Mouse (Mus musculus) frontal cortex, postnatal 36 days (tissue): Measurements from ENCODE around the gene Gldc.
"Not testable (repeated sequence)": the region's sequence is repeated elsewhere in the genome, so short reads cannot be mapped to it uniquely, and the experiment has no call there.

Source experiments
- DNase-seq, 2 experiments: peaks; one replicate each; pipeline ENCODE4 v3.0.0; 2022; ENCODE audit warnings: low spot score in 2 of 2

Gldc gene

GRCm38 (mm10) chr19:30174919-30175571 lies at the start of gene Gldc:
Gene Gldc (minus strand): TSS chr19:30175429.
- peak; percentile 63 to 67 for DNase-seq

- DNase-seq: not testable (repeated sequence)
These were observed 47.4 kb upstream of the Gldc start for GRCm38 (mm10) chr19:30222593-30222992.

- DNase-seq: peak; percentile 61 to 69
These were observed 42.1 kb upstream of the Gldc start for GRCm38 (mm10) chr19:30217335-30217734.

GRCm38 (mm10) chr19:30216186-30216585 lies 41.0 kb upstream of the Gldc start:
- DNase-seq: no peak

GRCm38 (mm10) chr19:30215736-30216135 lies 40.5 kb upstream of the Gldc start:
- DNase-seq: not testable (repeated sequence)

GRCm38 (mm10) chr19:30214026-30214425 lies 38.8 kb upstream of the Gldc start:
- DNase-seq: no peak

GRCm38 (mm10) chr19:30209006-30209405 lies 33.8 kb upstream of the Gldc start:
- DNase-seq: not testable (repeated sequence)

GRCm38 (mm10) chr19:30206981-30207380 lies 31.8 kb upstream of the Gldc start:
- DNase-seq: no peak

GRCm38 (mm10) chr19:30205874-30206273 lies 30.6 kb upstream of the Gldc start:
- DNase-seq: no peak

GRCm38 (mm10) chr19:30205159-30205816 lies 30.1 kb upstream of the Gldc start:
- DNase-seq: peak; percentile 24 to 34

GRCm38 (mm10) chr19:30202177-30202576 lies 26.9 kb upstream of the Gldc start:
- DNase-seq: no peak

- DNase-seq: no peak
These were observed 19.8 kb upstream of the Gldc start for GRCm38 (mm10) chr19:30194999-30195398.

GRCm38 (mm10) chr19:30187232-30187631 lies 12.0 kb upstream of the Gldc start:
- DNase-seq: no peak

- DNase-seq: no peak
These were observed 10.3 kb upstream of the Gldc start for GRCm38 (mm10) chr19:30185536-30185935.

- no peak for DNase-seq
These were observed 4.8 kb upstream of the Gldc start for GRCm38 (mm10) chr19:30179979-30180378.

- DNase-seq: no peak
These were observed 1.1 kb downstream of the Gldc start for GRCm38 (mm10) chr19:30174074-30174670.

GRCm38 (mm10) chr19:30171346-30172055 lies 3.7 kb downstream of the Gldc start:
- no peak for DNase-seq

- DNase-seq: no peak
These were observed 4.9 kb downstream of the Gldc start for GRCm38 (mm10) chr19:30170319-30170718.

- DNase-seq: no peak
These were observed 8.3 kb downstream of the Gldc start for GRCm38 (mm10) chr19:30166801-30167505.

GRCm38 (mm10) chr19:30164228-30164627 lies 11.0 kb downstream of the Gldc start:
- DNase-seq: peak in 1 of 2 experiments; percentile 10

- no peak for DNase-seq
These were observed 12.4 kb downstream of the Gldc start for GRCm38 (mm10) chr19:30162808-30163207.

- DNase-seq: peak; percentile 9 to 44
These were observed 15.2 kb downstream of the Gldc start for GRCm38 (mm10) chr19:30160021-30160420.
